Mouse (Mus musculus): ENCODE data around the gene Wbp2nl. TPM values are rescaled to one million over a fixed set of nuclear protein-coding genes. Genes with fewer than 3 reads are reported as not detected.

The Wbp2nl gene
- polyA plus RNA-seq (2015; fragmentation: Nextera tagmentation; extraction: Ambion mirVana): 0.10 and 0.29 TPM in 2 replicates

GRCm38 (mm10) chr15:82298764-82299561 lies at the start of gene Wbp2nl:
Gene Wbp2nl, plus strand, starts transcription at chr15:82298954.
- Histone ChIP-seq H3K4me2 (peak within 1 kb of the TSS; percentile 14; the same call in 1 of the 2 replicates), H3K9ac (no peak within 1 kb of the TSS), H3K9me3 (no peaks in the 10 kb centered on the region), H3K27me3 (no peaks in the 10 kb centered on the region), H3K4me3 (no peak within 1 kb of the TSS), H3K4me1 (replicated peaks) (peaks cover 12% of the 10 kb centered on the region), H3K36me3 (no peaks in the 10 kb centered on the region), H3K27ac (replicated peaks) (no peak within 1 kb of the TSS)
- peak; percentile 55; the same call in 1 of the 2 replicates for ATAC-seq (ENCODE audit: low FRiP score, low read depth)
- 64% methylated on average over 39 of the region's 39 CpGs for WGBS

- 97% methylated on average over 3 of the region's 3 CpGs for WGBS
- ATAC-seq (ENCODE audit: low FRiP score, low read depth): no peak
Observed at GRCm38 (mm10) chr15:82251579-82251978, 47.2 kb upstream of the Wbp2nl start.

GRCm38 (mm10) chr15:82252097-82252496 lies 46.7 kb upstream of the Wbp2nl start, which contains the start of gene 1500009C09Rik:
Gene 1500009C09Rik, plus strand, starts transcription at chr15:82252397.
- H3K4me2 ChIP-seq: no peak within 1 kb of the TSS
- no peak within 1 kb of the TSS for H3K9ac ChIP-seq
- H3K4me1 ChIP-seq (replicated peaks): peaks cover 21% of the 10 kb centered on the region
- no peak for ATAC-seq (ENCODE audit: low FRiP score, low read depth)
- H3K27ac ChIP-seq (replicated peaks): no peak within 1 kb of the TSS
- no peak within 1 kb of the TSS for H3K4me3 ChIP-seq
- H3K9me3 ChIP-seq: no peaks in the 10 kb centered on the region
- no peaks in the 10 kb centered on the region for H3K27me3 ChIP-seq
- whole genome bisulfite sequencing: 92% methylated on average over 6 of the region's 6 CpGs
- no peaks in the 10 kb centered on the region for H3K36me3 ChIP-seq

More at GRCm38 (mm10) chr15:82251579-82251978, 47.2 kb upstream of the Wbp2nl start:
- Histone ChIP-seq H3K9ac (no peak overlapping the region), H3K27ac (replicated peaks) (no peak overlapping the region), H3K9me3 (no peaks in the 10 kb centered on the region), H3K27me3 (no peaks in the 10 kb centered on the region), H3K4me3 (no peak overlapping the region), H3K4me2 (no peak overlapping the region), H3K36me3 (no peaks in the 10 kb centered on the region), H3K4me1 (replicated peaks) (peaks cover 16% of the 10 kb centered on the region)

GRCm38 (mm10) chr15:82255248-82255647 lies 43.5 kb upstream of the Wbp2nl start:
- Histone ChIP-seq H3K27ac (replicated peaks) (peak overlapping the region; percentile 92), H3K9me3 (no peaks in the 10 kb centered on the region), H3K4me3 (peak overlapping the region; percentile 61), H3K4me1 (replicated peaks) (peaks cover 31% of the 10 kb centered on the region), H3K27me3 (no peaks in the 10 kb centered on the region), H3K4me2 (peak overlapping the region; percentile 70), H3K9ac (no peak overlapping the region), H3K36me3 (no peaks in the 10 kb centered on the region)
- no peak; the same call in 1 of the 2 replicates for ATAC-seq (ENCODE audit: low FRiP score, low read depth)
- 36% methylated on average over 4 of the region's 4 CpGs for WGBS

DNA sequence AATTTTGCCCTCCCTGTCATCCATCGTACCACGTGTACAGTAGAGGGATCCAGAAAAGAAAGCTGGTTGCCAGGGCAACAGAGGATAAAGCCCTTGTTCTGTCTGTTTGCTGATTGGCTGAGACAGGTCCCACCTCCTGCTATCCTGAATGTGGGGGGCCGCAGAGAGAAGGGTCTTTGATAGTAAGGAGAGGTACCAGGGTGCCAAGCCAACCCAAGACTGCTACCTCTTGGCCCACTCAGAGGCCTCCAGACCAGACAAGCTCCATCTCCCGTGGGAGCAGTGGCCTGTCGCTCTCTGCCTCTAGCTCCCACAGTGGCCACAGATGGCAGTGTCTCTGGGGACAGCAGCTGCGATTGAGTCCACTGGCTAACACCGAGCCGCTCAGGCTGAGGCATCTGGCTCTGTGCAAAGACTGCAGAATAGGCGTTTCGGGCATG lies 42.8 kb upstream of the Wbp2nl start:
- WGBS: 4% methylated on average over 10 of the region's 10 CpGs
- peak; percentile 93 for ATAC-seq (ENCODE audit: low FRiP score, low read depth)
- peaks cover 31% of the 10 kb centered on the region for H3K4me1 ChIP-seq (replicated peaks)
- H3K27me3 ChIP-seq: no peaks in the 10 kb centered on the region
- peak overlapping the region; percentile 62 for H3K9ac ChIP-seq
- peak overlapping the region; percentile 61 for H3K4me3 ChIP-seq
- peak overlapping the region; percentile 70 for H3K4me2 ChIP-seq
- H3K27ac ChIP-seq (replicated peaks): peak overlapping the region; percentile 92
- H3K36me3 ChIP-seq: no peaks in the 10 kb centered on the region
- no peaks in the 10 kb centered on the region for H3K9me3 ChIP-seq

DNA sequence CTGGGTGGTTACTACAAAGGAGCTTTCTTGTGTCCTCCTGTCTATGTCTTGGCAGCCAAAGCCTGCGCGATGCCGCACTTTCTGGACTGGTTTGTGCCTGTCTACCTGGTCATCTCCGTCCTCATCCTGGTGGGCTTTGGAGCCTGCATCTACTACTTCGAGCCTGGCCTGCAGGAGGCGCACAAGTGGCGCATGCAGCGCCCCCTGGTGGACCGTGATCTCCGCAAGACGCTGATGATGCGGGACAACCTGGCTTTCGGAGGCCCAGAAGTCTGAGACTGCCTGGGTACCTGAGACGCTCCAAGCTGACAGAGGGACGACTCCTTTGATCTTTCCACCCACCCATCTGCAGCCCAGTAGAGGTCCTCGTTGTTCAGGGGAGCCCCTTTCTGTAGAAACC lies 39.2 kb upstream of the Wbp2nl start:
- no peak overlapping the region for H3K4me2 ChIP-seq
- H3K36me3 ChIP-seq: no peaks in the 10 kb centered on the region
- WGBS: 13% methylated on average over 16 of the region's 16 CpGs
- H3K9ac ChIP-seq: no peak overlapping the region
- H3K27ac ChIP-seq (replicated peaks): no peak overlapping the region
- ATAC-seq (ENCODE audit: low FRiP score, low read depth): no peak
- peaks cover 31% of the 10 kb centered on the region for H3K4me1 ChIP-seq (replicated peaks)
- no peaks in the 10 kb centered on the region for H3K27me3 ChIP-seq
- no peak overlapping the region for H3K4me3 ChIP-seq
- no peaks in the 10 kb centered on the region for H3K9me3 ChIP-seq

DNA sequence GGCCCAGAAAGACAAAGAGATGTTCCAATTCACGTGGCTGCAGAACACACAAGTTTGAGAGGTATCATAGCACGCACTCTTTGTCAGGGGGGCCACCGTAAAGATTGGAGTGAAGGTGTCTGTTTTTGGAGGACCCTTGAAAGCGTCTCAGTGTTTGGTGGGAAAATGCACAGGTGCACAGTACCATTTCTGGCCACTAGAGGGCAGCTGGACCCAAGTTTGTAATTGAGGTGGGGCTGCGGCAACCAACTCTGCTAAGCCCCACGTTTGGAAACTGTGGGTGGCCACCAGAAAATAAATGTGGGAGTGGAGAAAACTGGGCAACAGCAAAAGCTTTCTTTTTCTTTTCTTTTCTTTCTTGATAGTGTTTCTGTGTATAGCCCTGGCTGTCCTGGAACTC lies 32.4 kb upstream of the Wbp2nl start:
- Histone ChIP-seq H3K4me3 (no peak overlapping the region), H3K9ac (no peak overlapping the region), H3K27me3 (no peaks in the 10 kb centered on the region), H3K27ac (replicated peaks) (no peak overlapping the region), H3K4me1 (replicated peaks) (peaks cover 22% of the 10 kb centered on the region), H3K36me3 (no peaks in the 10 kb centered on the region), H3K4me2 (no peak overlapping the region), H3K9me3 (no peaks in the 10 kb centered on the region)
- ATAC-seq (ENCODE audit: low FRiP score, low read depth): no peak
- WGBS: 13% methylated on average over 6 of the region's 6 CpGs

DNA sequence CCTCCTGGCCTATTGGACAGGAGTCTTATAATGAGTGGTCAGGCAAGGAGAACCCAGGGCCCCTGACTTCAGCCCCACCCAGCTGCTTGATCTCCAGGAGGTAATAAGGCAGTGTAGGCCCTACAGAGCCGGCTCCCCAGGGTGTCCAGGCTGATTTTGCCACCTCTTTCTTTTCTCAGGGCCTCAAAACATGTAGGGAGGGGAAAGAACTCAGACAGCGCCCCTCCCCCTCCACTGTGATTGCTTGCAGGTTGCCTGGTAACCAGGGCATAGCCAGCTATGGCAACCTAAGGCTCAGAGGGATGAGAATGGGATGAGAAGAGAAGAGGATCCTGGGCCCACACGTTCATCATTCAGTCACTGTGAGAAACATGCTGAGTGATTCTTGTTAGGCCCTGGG lies 30.6 kb upstream of the Wbp2nl start:
- Histone ChIP-seq H3K4me2 (no peak overlapping the region), H3K36me3 (no peaks in the 10 kb centered on the region), H3K27me3 (no peaks in the 10 kb centered on the region), H3K27ac (replicated peaks) (peak overlapping the region; percentile 32; the same call in 1 of the 2 replicates), H3K9ac (no peak overlapping the region), H3K4me1 (replicated peaks) (peaks cover 25% of the 10 kb centered on the region), H3K9me3 (no peaks in the 10 kb centered on the region), H3K4me3 (no peak overlapping the region)
- no peak for ATAC-seq (ENCODE audit: low FRiP score, low read depth)
- WGBS: 11% methylated on average over 3 of the region's 3 CpGs

GRCm38 (mm10) chr15:82268783-82269182 lies 30.0 kb upstream of the Wbp2nl start:
- H3K4me3 ChIP-seq: no peak overlapping the region
- peaks cover 26% of the 10 kb centered on the region for H3K4me1 ChIP-seq (replicated peaks)
- ATAC-seq (ENCODE audit: low FRiP score, low read depth): 0 out of 2 replicates have a peak, but pooled peaks have one; percentile 9
- H3K27ac ChIP-seq (replicated peaks): 0 out of 2 replicates have a peak overlapping the region, but pooled peaks have one; percentile 10
- H3K4me2 ChIP-seq: no peak overlapping the region
- no peaks in the 10 kb centered on the region for H3K9me3 ChIP-seq
- no peak overlapping the region for H3K9ac ChIP-seq
- 0 out of 2 replicates have a peak, but pooled peaks cover 1% of the 10 kb centered on the region for H3K27me3 ChIP-seq
- 74% methylated on average over 9 of the region's 9 CpGs for WGBS
- H3K36me3 ChIP-seq: no peaks in the 10 kb centered on the region

- Histone ChIP-seq H3K27me3 (0 out of 2 replicates have a peak, but pooled peaks cover 2% of the 10 kb centered on the region), H3K4me3 (no peak overlapping the region), H3K9ac (no peak overlapping the region), H3K4me2 (no peak overlapping the region), H3K36me3 (no peaks in the 10 kb centered on the region), H3K27ac (replicated peaks) (no peak overlapping the region), H3K9me3 (no peaks in the 10 kb centered on the region), H3K4me1 (replicated peaks) (peaks cover 36% of the 10 kb centered on the region)
- no peak for ATAC-seq (ENCODE audit: low FRiP score, low read depth)
- WGBS: 3% methylated on average over 5 of the region's 5 CpGs
Observed at GRCm38 (mm10) chr15:82271201-82271600, 27.6 kb upstream of the Wbp2nl start.

DNA sequence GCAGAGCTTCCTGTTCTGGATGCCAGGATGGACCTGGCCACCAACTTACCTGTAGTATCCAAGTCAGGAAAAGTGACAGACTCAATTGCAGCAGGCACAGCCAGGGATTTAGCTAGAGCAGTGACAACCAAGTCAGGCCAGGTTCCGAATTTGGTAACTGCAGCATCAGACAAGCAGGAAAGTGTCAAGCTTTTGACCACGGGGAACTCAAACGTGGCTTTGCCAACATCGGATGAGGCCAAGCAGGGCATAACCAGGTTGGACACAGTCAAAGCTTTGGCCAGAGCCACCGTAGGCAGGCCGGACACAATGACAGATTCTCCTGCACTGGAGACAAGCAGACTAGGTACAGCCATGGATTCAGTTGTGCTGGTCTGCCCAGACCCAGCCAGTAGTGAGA lies 26.5 kb upstream of the Wbp2nl start:
- Histone ChIP-seq H3K4me1 (replicated peaks) (peaks cover 45% of the 10 kb centered on the region), H3K36me3 (no peaks in the 10 kb centered on the region), H3K4me2 (no peak overlapping the region), H3K4me3 (no peak overlapping the region), H3K9ac (no peak overlapping the region), H3K27ac (replicated peaks) (no peak overlapping the region), H3K9me3 (no peaks in the 10 kb centered on the region), H3K27me3 (0 out of 2 replicates have a peak, but pooled peaks cover 2% of the 10 kb centered on the region)
- WGBS: 91% methylated on average over 6 of the region's 6 CpGs
- ATAC-seq (ENCODE audit: low FRiP score, low read depth): no peak

- Histone ChIP-seq H3K36me3 (peaks cover 5% of the 10 kb centered on the region), H3K4me1 (replicated peaks) (peaks cover 42% of the 10 kb centered on the region), H3K4me3 (peak within 1 kb of the TSS; percentile 80), H3K9ac (peak within 1 kb of the TSS; percentile 88), H3K27ac (replicated peaks) (peak within 1 kb of the TSS; percentile 97), H3K4me2 (peak within 1 kb of the TSS; percentile 63), H3K27me3 (0 out of 2 replicates have a peak, but pooled peaks cover 2% of the 10 kb centered on the region), H3K9me3 (no peaks in the 10 kb centered on the region)
- WGBS: 24% methylated on average over 6 of the region's 6 CpGs
- ATAC-seq (ENCODE audit: low FRiP score, low read depth): no peak; the same call in 1 of the 2 replicates
Observed at GRCm38 (mm10) chr15:82274593-82274926, 24.2 kb upstream of the Wbp2nl start, which contains the start of gene Sept3. Gene Sept3, plus strand, starts transcription at chr15:82274893.
